Mouse (Mus musculus) megakaryocyte, embryonic 14.5 days (primary cell): ENCODE data around the gene Tnfsf11.

ENCODE experiments used
- FLI1 ChIP-seq: IDR thresholded peaks from 2 replicates; pipeline ENCODE4 v1.6.1; 2012; ENCODE audit warnings: low read length, inconsistent platforms, mixed read lengths
- GATA1 ChIP-seq: IDR thresholded peaks from 3 replicates; pipeline ENCODE4 v1.6.1; 2012; ENCODE audit warnings: mixed read lengths, low read length, inconsistent platforms, borderline replicate concordance

DNA sequence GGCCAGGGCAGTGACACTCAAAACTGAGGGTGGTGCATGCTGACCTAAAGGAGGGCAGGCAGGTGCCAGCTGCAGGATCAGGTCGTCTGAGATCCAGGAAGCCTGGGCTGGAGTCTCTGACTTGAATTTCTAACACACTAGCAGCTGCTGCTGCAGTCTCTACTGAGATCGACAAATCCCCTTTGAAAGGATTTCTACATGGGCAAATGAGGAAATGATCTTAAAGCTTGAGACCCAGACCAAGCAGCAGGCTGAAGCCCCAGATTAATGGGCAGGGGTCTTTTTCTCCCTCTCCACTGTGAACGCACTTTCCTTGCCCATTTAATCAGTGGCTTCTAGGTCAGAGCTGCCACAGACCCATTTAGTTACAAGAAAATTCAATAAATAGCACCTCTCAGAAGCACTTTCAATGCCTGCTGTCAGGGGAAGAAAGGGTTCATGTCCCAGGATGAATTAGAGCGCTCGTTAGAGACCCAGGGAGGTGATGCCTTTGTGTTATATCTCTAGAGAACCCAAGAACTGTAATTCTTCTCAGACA, 21.8 kb downstream of the Tnfsf11 start:
- TF ChIP-seq GATA1 (no peak), FLI1 (no peak)
